Mouse (Mus musculus): ENCODE measurements at regions not wholly inside any gene's neighbourhood (a gene's known extent, or its start where the extent isn't known, plus 50 kb on each side); places are given as distances from the start of the nearest gene placed in this dataset.

- H3K27ac ChIP-seq (ENCODE audit: insufficient read depth, low read length), result no peak overlapping the region
- H3K27me3 ChIP-seq (ENCODE audit: control insufficient read depth, insufficient read depth, low read length), result no peaks in the 10 kb centered on the region
- H3K4me3 ChIP-seq (replicated peaks; ENCODE audit: insufficient read depth, low read depth, low read length), result no peak overlapping the region
- H3K4me1 ChIP-seq (ENCODE audit: control insufficient read depth, insufficient read depth, low read length), result no peaks in the 10 kb centered on the region
- 94% methylated on average over 4 of the region's 4 CpGs for WGBS
- DNase-seq, result no peak
- no peak for TF ChIP-seq POLR2A (IDR thresholded peaks at IDR 0.05; ENCODE audit: borderline replicate concordance, insufficient read depth, low read length)
- no peak for TF ChIP-seq CTCF (IDR thresholded peaks at IDR 0.05; ENCODE audit: borderline replicate concordance, insufficient read depth, low read depth, low read length)
These were observed 146.8 kb downstream of the Ktn1 start for GRCm38 (mm10) chr14:47795062-47795461.

GRCm38 (mm10) chr14:47798203-47798602 is 150.0 kb downstream of the Ktn1 start:
- Histone ChIP-seq H3K27me3 (ENCODE audit: control insufficient read depth, insufficient read depth, low read length) (no peaks in the 10 kb centered on the region), H3K27ac (ENCODE audit: insufficient read depth, low read length) (no peak overlapping the region), H3K4me1 (ENCODE audit: control insufficient read depth, insufficient read depth, low read length) (no peaks in the 10 kb centered on the region), H3K4me3 (replicated peaks; ENCODE audit: insufficient read depth, low read depth, low read length) (no peak overlapping the region)
- 19% methylated on average over 3 of the region's 3 CpGs for WGBS
- no peak for DNase-seq
- TF ChIP-seq POLR2A (IDR thresholded peaks at IDR 0.05; ENCODE audit: borderline replicate concordance, insufficient read depth, low read length) (no peak), CTCF (IDR thresholded peaks at IDR 0.05; ENCODE audit: borderline replicate concordance, insufficient read depth, low read depth, low read length) (no peak)

DNA sequence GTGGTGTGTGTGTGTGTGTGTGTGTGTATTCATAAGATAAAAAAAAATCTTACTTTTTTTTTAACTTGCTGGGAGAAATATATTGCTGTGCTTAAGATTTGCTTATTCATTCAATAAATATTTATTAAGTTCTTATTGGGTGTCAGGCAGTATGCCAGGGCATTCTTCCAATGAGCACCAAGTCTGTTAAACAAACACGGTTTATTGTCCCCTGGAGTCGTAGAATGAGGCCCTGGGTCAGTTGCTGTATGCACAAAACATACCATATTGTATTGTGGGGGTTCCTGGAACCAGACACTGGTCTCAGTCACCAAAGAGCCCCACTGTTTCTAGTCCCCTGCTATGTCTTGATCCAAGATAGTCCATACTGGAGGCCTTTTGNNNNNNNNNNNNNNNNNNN is 151.3 kb downstream of the Ktn1 start:
- Histone ChIP-seq H3K27me3 (ENCODE audit: control insufficient read depth, insufficient read depth, low read length) (no peaks in the 10 kb centered on the region), H3K4me3 (replicated peaks; ENCODE audit: insufficient read depth, low read depth, low read length) (no peak overlapping the region), H3K4me1 (ENCODE audit: control insufficient read depth, insufficient read depth, low read length) (no peaks in the 10 kb centered on the region), H3K27ac (ENCODE audit: insufficient read depth, low read length) (no peak overlapping the region)
- TF ChIP-seq POLR2A (IDR thresholded peaks at IDR 0.05; ENCODE audit: borderline replicate concordance, insufficient read depth, low read length), result no peak
- TF ChIP-seq CTCF (IDR thresholded peaks at IDR 0.05; ENCODE audit: borderline replicate concordance, insufficient read depth, low read depth, low read length), result no peak
- no peak for DNase-seq
- WGBS, result 40% methylated on average over 2 of the region's 2 CpGs

- H3K4me1 ChIP-seq (ENCODE audit: control insufficient read depth, insufficient read depth, low read length), result no peaks in the 10 kb centered on the region
- WGBS, result 90% methylated on average over 1 of the region's 1 CpGs
- no peak for DNase-seq
- no peaks in the 10 kb centered on the region for H3K27me3 ChIP-seq (ENCODE audit: control insufficient read depth, insufficient read depth, low read length)
- no peak overlapping the region for H3K4me3 ChIP-seq (replicated peaks; ENCODE audit: insufficient read depth, low read depth, low read length)
- TF ChIP-seq CTCF (IDR thresholded peaks at IDR 0.05; ENCODE audit: borderline replicate concordance, insufficient read depth, low read depth, low read length) (no peak), POLR2A (IDR thresholded peaks at IDR 0.05; ENCODE audit: borderline replicate concordance, insufficient read depth, low read length) (no peak)
- H3K27ac ChIP-seq (ENCODE audit: insufficient read depth, low read length), result no peak overlapping the region
These were observed 157.0 kb downstream of the Ktn1 start for GRCm38 (mm10) chr14:47805202-47805601.

- Histone ChIP-seq H3K27ac (ENCODE audit: insufficient read depth, low read length) (no peak overlapping the region), H3K4me1 (ENCODE audit: control insufficient read depth, insufficient read depth, low read length) (no peaks in the 10 kb centered on the region), H3K27me3 (ENCODE audit: control insufficient read depth, insufficient read depth, low read length) (no peaks in the 10 kb centered on the region), H3K4me3 (replicated peaks; ENCODE audit: insufficient read depth, low read depth, low read length) (no peak overlapping the region)
- DNase-seq, result no peak
- TF ChIP-seq POLR2A (IDR thresholded peaks at IDR 0.05; ENCODE audit: borderline replicate concordance, insufficient read depth, low read length), result no peak
- no peak for TF ChIP-seq CTCF (IDR thresholded peaks at IDR 0.05; ENCODE audit: borderline replicate concordance, insufficient read depth, low read depth, low read length)
- 19% methylated on average over 9 of the region's 9 CpGs for WGBS
These were observed 157.7 kb downstream of the Ktn1 start for GRCm38 (mm10) chr14:47805771-47806535.

DNA sequence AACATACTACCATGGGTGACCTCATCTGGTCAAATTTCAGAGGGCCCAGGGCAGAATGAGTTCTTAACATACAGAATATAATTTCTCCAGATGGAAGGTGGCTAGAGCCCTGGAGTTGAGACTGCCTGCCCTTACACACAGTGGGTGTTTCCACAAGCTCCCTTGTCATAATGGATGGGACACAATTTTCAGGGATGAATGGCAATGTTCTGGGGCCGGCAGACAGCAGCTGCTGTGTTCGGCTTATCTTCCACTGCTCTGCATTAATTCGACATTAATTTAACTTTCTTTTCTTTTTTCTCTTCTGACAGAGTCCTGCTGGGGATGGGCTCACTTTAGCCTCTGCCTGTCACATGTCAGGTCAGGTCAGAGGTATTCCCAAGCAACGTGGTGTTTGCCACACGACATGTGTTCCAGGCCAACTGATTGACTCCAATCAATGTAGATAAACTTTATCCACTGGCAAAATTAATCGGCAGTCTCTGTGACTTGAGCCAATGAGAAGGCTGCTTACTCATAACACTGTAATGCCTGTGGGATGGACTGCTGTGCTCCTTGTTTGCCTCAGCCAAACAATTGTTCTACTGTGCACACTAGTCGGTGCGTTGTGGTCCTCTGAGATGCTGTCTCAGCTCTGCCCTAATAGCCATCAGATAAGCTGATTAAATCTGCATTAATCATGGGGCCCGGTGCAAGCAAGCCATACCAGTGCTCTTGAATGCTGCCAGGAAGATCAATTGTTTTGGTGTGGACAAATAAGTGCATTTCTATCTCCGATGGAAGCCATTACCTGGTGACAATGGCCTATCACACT is 160.1 kb downstream of the Ktn1 start:
- Histone ChIP-seq H3K27ac (ENCODE audit: insufficient read depth, low read length) (no peak overlapping the region), H3K27me3 (ENCODE audit: control insufficient read depth, insufficient read depth, low read length) (no peaks in the 10 kb centered on the region), H3K4me1 (ENCODE audit: control insufficient read depth, insufficient read depth, low read length) (no peaks in the 10 kb centered on the region), H3K4me3 (replicated peaks; ENCODE audit: insufficient read depth, low read depth, low read length) (no peak overlapping the region)
- no peak for DNase-seq
- no peak for TF ChIP-seq POLR2A (IDR thresholded peaks at IDR 0.05; ENCODE audit: borderline replicate concordance, insufficient read depth, low read length)
- no peak for TF ChIP-seq CTCF (IDR thresholded peaks at IDR 0.05; ENCODE audit: borderline replicate concordance, insufficient read depth, low read depth, low read length)
- WGBS, result 23% methylated on average over 10 of the region's 10 CpGs

DNA sequence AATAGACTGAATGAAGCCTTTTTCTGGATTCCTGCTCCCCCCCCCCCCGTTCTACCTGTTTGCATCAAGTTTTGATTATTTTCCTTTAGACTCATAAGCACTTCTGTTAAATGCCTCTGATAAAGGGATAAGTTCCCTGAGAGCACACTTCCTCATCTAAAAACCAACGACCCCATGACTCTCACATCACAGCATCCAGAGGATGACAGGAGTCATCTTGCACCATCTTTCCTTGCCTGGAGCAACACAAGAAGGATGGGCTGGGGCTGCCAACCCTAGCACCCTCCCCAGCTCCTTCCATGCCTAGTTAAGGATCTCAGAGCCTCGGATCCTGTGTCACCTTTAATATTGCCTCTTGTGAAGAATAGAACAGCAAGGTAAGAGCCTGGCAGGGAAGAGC is 170.0 kb downstream of the Ktn1 start:
- no peak for DNase-seq
- Histone ChIP-seq H3K4me3 (replicated peaks; ENCODE audit: insufficient read depth, low read depth, low read length) (no peak overlapping the region), H3K4me1 (ENCODE audit: control insufficient read depth, insufficient read depth, low read length) (no peaks in the 10 kb centered on the region), H3K27me3 (ENCODE audit: control insufficient read depth, insufficient read depth, low read length) (no peaks in the 10 kb centered on the region), H3K27ac (ENCODE audit: insufficient read depth, low read length) (no peak overlapping the region)
- 82% methylated on average over 3 of the region's 3 CpGs for WGBS
- TF ChIP-seq CTCF (IDR thresholded peaks at IDR 0.05; ENCODE audit: borderline replicate concordance, insufficient read depth, low read depth, low read length), result no peak
- TF ChIP-seq POLR2A (IDR thresholded peaks at IDR 0.05; ENCODE audit: borderline replicate concordance, insufficient read depth, low read length), result no peak

- Histone ChIP-seq H3K4me1 (ENCODE audit: control insufficient read depth, insufficient read depth, low read length) (no peaks in the 10 kb centered on the region), H3K27me3 (ENCODE audit: control insufficient read depth, insufficient read depth, low read length) (no peaks in the 10 kb centered on the region), H3K27ac (ENCODE audit: insufficient read depth, low read length) (no peak overlapping the region), H3K4me3 (replicated peaks; ENCODE audit: insufficient read depth, low read depth, low read length) (no peak overlapping the region)
- no peak for TF ChIP-seq CTCF (IDR thresholded peaks at IDR 0.05; ENCODE audit: borderline replicate concordance, insufficient read depth, low read depth, low read length)
- 61% methylated on average over 3 of the region's 3 CpGs for WGBS
- DNase-seq, result no peak
These were observed 170.4 kb downstream of the Ktn1 start for GRCm38 (mm10) chr14:47818641-47819040.

All from cerebellum, adult 2 months (tissue).